Mouse (Mus musculus) erythroblast, embryonic 14.5 days (primary cell): ENCODE measurements at regions not wholly inside any gene's neighbourhood (a gene's known extent, or its start where the extent isn't known, plus 50 kb on each side); places are given as distances from the start of the nearest gene placed in this dataset.

Experiments
- H3K27me3 ChIP-seq: 2 replicates; pipeline ENCODE4 v1.6.1; 2012; ENCODE audit warnings: inconsistent platforms; ENCODE audit not compliant: control insufficient read depth
- H3K36me3 ChIP-seq: 2 replicates; pipeline ENCODE4 v1.6.1; 2012; ENCODE audit warnings: mild to moderate bottlenecking, inconsistent platforms; ENCODE audit not compliant: control insufficient read depth
- H3K4me1 ChIP-seq: 2 replicates; pipeline ENCODE4 v1.6.1; 2012; ENCODE audit warnings: inconsistent platforms; ENCODE audit not compliant: control insufficient read depth
- H3K4me3 ChIP-seq: replicated peaks from 2 replicates; pipeline ENCODE3; 2012; ENCODE audit warnings: moderate library complexity, mild to moderate bottlenecking, inconsistent platforms
- H3K9me3 ChIP-seq: 2 replicates; pipeline ENCODE4 v1.6.1; 2012; ENCODE audit warnings: low read length, inconsistent platforms, mixed read lengths; ENCODE audit not compliant: control insufficient read depth
- GATA1 ChIP-seq: IDR thresholded peaks from 2 replicates; pipeline ENCODE4 v1.6.1; 2012; ENCODE audit warnings: low read length, inconsistent platforms, mixed read lengths
- TAL1 ChIP-seq: IDR thresholded peaks from 3 replicates; pipeline ENCODE4 v1.6.1; 2012; ENCODE audit warnings: low read length, inconsistent platforms, mixed read lengths

DNA sequence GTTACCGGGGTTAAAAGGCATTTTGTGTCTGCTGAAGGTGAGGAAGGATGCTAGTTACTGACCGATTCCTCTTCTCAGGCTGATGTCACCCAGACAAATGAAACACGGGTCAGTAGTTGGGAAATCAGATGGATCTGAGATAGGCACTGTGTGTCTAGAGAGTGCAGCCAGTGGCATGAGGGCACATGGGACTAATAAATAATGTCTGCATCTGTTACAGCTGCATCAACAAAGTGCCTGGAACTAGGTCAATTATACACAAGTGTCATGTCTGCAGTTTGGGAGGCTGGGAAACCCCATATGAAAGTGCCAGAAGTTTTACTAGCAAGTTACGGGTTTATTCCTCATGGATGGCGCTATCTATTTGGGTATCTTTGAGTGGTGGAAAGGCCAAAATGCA, 68.8 kb downstream of the Cxcl12 start:
- Histone ChIP-seq H3K27me3 (no peaks in the 10 kb centered on the region), H3K4me3 (no peak overlapping the region), H3K36me3 (no peaks in the 10 kb centered on the region), H3K9me3 (no peaks in the 10 kb centered on the region), H3K4me1 (no peaks in the 10 kb centered on the region)
- no peak for TF ChIP-seq TAL1

DNA sequence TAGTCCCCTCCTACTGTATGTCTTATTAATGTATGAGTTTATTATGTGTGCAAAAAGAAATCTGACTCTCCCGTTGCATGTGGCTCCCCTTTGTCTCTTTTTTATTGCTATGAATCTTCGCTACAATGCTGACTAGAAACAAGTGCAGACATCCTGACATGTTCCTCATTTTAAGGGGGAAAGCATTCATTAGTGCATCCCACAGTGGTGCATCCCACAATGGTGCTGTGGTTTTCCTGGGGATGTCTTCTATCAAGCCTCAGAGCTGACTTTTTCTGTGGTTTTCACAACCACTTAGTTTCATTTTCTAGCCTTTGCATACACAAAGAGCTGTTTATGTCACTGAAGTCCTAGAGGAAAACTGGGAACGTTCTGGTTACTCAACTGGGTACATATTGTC, 72.9 kb downstream of the Cxcl12 start:
- Histone ChIP-seq H3K4me3 (no peak overlapping the region), H3K4me1 (no peaks in the 10 kb centered on the region), H3K9me3 (no peaks in the 10 kb centered on the region), H3K27me3 (no peaks in the 10 kb centered on the region), H3K36me3 (no peaks in the 10 kb centered on the region)
- no peak for TF ChIP-seq GATA1

DNA sequence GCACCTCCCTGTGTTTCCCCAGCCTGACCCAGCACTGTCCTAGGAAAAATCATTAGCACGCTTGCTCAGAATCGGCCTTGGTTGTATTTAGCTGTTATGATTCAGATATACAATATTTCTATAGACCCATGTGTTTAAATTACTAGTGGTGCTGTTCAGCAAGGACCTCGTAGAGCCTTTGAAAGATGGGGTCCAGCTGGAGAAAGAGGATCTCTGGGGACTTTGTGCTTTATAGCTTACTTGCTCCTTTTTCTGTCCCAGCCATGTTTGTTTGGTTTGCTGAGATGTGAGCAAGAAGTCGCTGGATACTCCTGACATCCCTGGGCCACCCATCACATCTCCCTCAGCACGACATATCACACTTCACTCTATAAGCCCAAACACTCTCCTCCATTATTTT, 77.1 kb downstream of the Cxcl12 start:
- TF ChIP-seq TAL1 (no peak), GATA1 (no peak)
- no peak overlapping the region for H3K4me3 ChIP-seq

DNA sequence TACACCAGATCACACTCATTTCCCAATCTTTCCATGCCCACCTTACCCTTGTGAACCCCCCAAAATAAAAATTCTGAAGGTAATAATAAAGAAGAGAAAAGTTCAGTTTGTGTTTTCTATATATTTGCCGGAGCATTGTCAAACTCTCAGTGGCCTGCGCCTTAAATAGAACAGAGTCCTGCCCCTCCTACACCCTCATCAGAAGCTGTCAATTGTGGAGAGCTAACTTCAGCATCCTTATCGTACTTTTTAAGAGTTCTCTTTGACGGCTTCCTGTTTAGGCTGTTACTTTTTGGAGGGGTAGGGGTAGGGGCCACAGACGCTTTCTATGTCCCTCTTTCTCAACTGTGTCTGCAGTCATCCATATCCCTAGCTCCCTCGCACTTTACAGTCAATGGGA, 77.5 kb downstream of the Cxcl12 start:
- no peak for TF ChIP-seq GATA1
- no peak for TF ChIP-seq TAL1
- Histone ChIP-seq H3K36me3 (no peaks in the 10 kb centered on the region), H3K4me3 (no peak overlapping the region), H3K4me1 (no peaks in the 10 kb centered on the region), H3K27me3 (no peaks in the 10 kb centered on the region), H3K9me3 (no peaks in the 10 kb centered on the region)

More for the DNA sequence above, 77.1 kb downstream of the Cxcl12 start:
- Histone ChIP-seq H3K4me1 (no peaks in the 10 kb centered on the region), H3K36me3 (no peaks in the 10 kb centered on the region), H3K9me3 (no peaks in the 10 kb centered on the region), H3K27me3 (no peaks in the 10 kb centered on the region)

DNA sequence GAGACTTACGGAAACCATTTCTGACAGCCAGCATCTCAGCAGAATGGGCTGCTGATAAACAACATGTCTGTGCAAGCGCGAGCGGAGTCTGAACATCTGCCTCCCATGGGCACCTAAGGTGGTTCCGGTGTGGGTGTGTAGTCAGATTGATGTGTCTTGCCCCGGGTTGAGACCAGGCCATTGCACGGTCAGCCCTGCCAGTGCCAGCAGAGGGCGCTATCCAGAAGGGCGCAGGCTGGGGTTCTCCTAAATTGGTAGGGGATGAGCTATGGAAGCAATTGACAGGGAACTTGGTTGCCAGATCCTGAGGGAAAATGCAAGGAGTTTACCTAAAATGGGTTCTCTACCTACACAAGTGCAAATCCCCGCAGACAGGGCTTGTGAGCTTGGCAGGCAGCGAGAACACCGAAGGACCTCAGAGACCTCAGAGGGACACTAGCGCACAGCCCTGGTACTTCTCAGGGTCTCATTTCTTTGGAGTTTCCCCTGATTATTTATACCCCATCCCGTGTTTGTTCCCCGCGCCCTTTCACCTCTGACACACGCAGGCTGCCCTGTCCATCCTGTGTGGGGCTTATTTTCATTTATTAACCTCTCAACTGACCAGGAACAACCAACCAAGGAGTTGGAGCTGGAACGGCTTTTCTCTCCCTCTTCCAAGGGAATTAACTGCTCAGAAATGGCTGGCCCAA, 81.0 kb downstream of the Cxcl12 start:
- Histone ChIP-seq H3K4me1 (no peaks in the 10 kb centered on the region), H3K27me3 (no peaks in the 10 kb centered on the region), H3K9me3 (no peaks in the 10 kb centered on the region), H3K36me3 (no peaks in the 10 kb centered on the region), H3K4me3 (no peak overlapping the region)
- TF ChIP-seq GATA1, result no peak
- TF ChIP-seq TAL1, result no peak

DNA sequence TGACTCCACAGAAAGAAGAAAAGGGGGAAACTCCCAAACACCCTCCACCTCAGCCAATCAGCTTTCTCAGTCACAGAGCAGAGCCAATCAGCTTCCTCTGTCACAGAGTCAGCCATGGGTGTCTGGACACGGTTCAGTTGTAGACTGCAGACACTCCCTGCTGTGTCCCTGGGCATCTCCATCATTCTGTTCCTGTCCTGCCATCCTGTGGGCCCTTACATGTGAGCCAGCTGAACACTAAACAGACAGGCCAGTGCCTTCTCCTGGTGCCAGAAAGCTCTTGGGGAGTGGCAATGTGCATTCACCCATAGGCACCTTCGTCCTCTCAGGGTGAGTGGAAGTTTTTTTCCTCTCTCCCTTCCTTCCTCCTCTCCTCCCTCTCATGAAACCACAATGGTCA, 81.7 kb downstream of the Cxcl12 start:
- Histone ChIP-seq H3K36me3 (no peaks in the 10 kb centered on the region), H3K9me3 (no peaks in the 10 kb centered on the region), H3K27me3 (no peaks in the 10 kb centered on the region), H3K4me1 (no peaks in the 10 kb centered on the region), H3K4me3 (no peak overlapping the region)
- TF ChIP-seq TAL1 (no peak), GATA1 (no peak)

DNA sequence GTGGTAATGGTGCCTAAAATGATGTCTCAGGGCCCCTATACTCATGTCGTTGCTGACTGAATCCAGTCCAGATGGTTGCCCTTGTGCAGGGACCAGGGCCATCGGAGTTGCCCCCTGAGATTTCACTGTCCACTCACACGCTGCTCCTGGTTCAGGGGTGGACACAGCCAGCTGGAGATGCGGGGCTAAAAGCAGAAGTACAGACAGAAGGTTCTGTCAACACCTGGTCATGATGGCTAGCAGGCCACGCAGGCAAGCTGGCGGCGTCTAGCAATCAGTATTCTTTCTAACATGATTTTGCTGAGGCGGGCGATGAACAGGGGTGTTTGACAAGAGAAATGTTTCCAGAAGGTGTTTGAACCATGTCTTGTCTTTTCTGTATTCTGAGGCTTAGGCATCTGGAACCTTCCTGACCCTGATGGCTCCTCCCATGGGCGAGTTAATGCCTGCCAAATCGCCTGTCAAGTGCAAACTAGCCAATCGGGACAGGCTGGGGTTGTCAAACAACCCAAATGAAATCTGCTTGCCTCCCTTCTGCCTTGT, 83.1 kb downstream of the Cxcl12 start:
- H3K9me3 ChIP-seq, result no peaks in the 10 kb centered on the region
- no peaks in the 10 kb centered on the region for H3K4me1 ChIP-seq
- no peak overlapping the region for H3K4me3 ChIP-seq
- no peaks in the 10 kb centered on the region for H3K27me3 ChIP-seq
- TF ChIP-seq TAL1, result no peak
- TF ChIP-seq GATA1, result no peak
- H3K36me3 ChIP-seq, result no peaks in the 10 kb centered on the region

DNA sequence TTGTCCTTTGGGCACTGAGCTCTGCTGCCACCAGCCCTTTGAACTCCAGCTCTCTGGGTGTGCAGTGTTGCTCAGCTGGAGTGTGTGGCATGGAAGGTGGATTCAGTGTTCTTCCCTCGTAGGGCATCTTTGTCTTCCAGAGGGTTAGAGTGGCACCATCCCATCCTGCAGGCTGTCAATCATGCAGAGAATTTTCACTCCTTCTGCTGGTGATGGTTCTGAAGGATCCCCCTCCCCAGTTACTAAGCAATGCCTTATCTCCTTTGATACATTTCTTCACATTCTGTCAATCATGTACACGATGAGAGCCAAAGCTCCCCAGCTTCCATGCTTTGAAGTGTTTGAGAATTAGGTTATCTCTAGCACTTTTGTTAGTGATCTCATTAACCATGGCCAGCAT, 84.0 kb downstream of the Cxcl12 start:
- H3K27me3 ChIP-seq, result no peaks in the 10 kb centered on the region
- H3K9me3 ChIP-seq, result no peaks in the 10 kb centered on the region
- no peaks in the 10 kb centered on the region for H3K4me1 ChIP-seq
- no peak overlapping the region for H3K4me3 ChIP-seq
- no peaks in the 10 kb centered on the region for H3K36me3 ChIP-seq
- TF ChIP-seq GATA1, result no peak
- TF ChIP-seq TAL1, result no peak

DNA sequence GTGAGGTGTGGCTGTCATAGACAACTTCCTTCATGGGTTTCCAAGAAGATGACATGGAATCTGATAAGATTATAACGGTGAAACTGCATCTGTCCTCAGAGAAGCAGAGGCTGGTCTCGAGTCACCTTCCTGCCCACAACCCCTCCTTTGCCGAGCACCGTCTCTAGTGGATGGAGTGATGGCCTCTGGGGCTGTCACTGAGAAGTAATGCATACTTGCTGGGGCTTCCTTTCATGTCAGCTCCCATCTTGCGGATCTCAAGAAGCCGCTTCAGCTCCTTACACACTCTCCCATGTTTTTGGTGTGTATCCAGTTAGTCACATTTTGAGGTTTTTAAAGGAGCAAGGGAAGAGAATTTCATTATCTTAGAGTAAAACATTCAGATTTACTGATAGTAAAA, 84.7 kb downstream of the Cxcl12 start:
- H3K36me3 ChIP-seq, result no peaks in the 10 kb centered on the region
- peaks cover 3% of the 10 kb centered on the region; the same call in 1 of the 2 replicates for H3K9me3 ChIP-seq
- H3K4me1 ChIP-seq, result no peaks in the 10 kb centered on the region
- TF ChIP-seq GATA1, result no peak
- TF ChIP-seq TAL1, result no peak
- H3K27me3 ChIP-seq, result no peaks in the 10 kb centered on the region
- H3K4me3 ChIP-seq, result no peak overlapping the region
